ENCODE assay signal across 8 mouse cellular contexts in genomic region chr1:153401765-153402164, GRCm38 (mm10). TPM values are rescaled to one million over a fixed set of nuclear protein-coding genes. Genes with fewer than 3 reads are reported as not detected.
DNase-seq lines count a peak whose midpoint lies in the region; ATAC-seq and TF ChIP-seq lines count a peak whose summit lies in the region.

No protein-coding gene starts in this region.

- no peaks in the 10 kb centered on the region for H3K27me3 ChIP-seq in C2C12 (ENCODE audit: control insufficient read depth, insufficient read depth, insufficient read length)
- no peaks in the 10 kb centered on the region for H3K27me3 ChIP-seq in kidney, adult 2 months (replicated peaks; ENCODE audit: control insufficient read depth, insufficient read depth, low read length)
- no peaks in the 10 kb centered on the region for H3K27me3 ChIP-seq in limb, embryonic 14.5 days (ENCODE audit: control insufficient read depth, insufficient read depth, low read length)
- no peaks in the 10 kb centered on the region for H3K27me3 ChIP-seq in midbrain, embryonic 16.5 days (ENCODE audit: control insufficient read depth, insufficient read depth, low read depth, low read length)
- no peaks in the 10 kb centered on the region for H3K27me3 ChIP-seq in stomach, embryonic 16.5 days (ENCODE audit: control insufficient read depth, insufficient read depth, low read length)

- H3K36me3 ChIP-seq in C2C12 (ENCODE audit: control insufficient read depth, insufficient read depth), result no peaks in the 10 kb centered on the region
- H3K36me3 ChIP-seq in kidney, adult 2 months (ENCODE audit: control insufficient read depth, insufficient read depth, low read length), result no peaks in the 10 kb centered on the region
- H3K36me3 ChIP-seq in limb, embryonic 14.5 days (ENCODE audit: control insufficient read depth, insufficient read depth, low read length), result no peaks in the 10 kb centered on the region
- no peaks in the 10 kb centered on the region for H3K36me3 ChIP-seq in midbrain, embryonic 16.5 days (ENCODE audit: control insufficient read depth, insufficient read depth, low read length)
- no peaks in the 10 kb centered on the region for H3K36me3 ChIP-seq in stomach, embryonic 16.5 days (ENCODE audit: control insufficient read depth, insufficient read depth, low read length)

- no peak overlapping the region for H3K9ac ChIP-seq in limb, embryonic 14.5 days (ENCODE audit: low read depth, low read length, severe bottlenecking)
- no peak overlapping the region for H3K9ac ChIP-seq in midbrain, embryonic 16.5 days (ENCODE audit: low read depth, low read length)
- H3K9ac ChIP-seq in stomach, embryonic 16.5 days (ENCODE audit: low read length), result no peak overlapping the region

- WGBS in kidney, adult 2 months, result 2% methylated on average over 7 of the region's 7 CpGs
- WGBS in limb, embryonic 14.5 days, result 2% methylated on average over 7 of the region's 7 CpGs
- WGBS in midbrain, embryonic 16.5 days, result 1% methylated on average over 7 of the region's 7 CpGs
- 2% methylated on average over 7 of the region's 7 CpGs for WGBS in stomach, embryonic 16.5 days

- H3ac ChIP-seq in C2C12 (ENCODE audit: control insufficient read depth, insufficient read length, low read depth), result no peak overlapping the region

- TF ChIP-seq CTCF in C2C12 (IDR thresholded peaks at IDR 0.05; ENCODE audit: control insufficient read depth, insufficient read depth, insufficient read length), result peak; percentile 27
- TF ChIP-seq CTCF in kidney, adult 2 months (conservative IDR thresholded peaks at IDR 0.05; ENCODE audit: insufficient read depth, insufficient read length, low read depth, low read length), result peak; percentile 78

- H3K79me2 ChIP-seq in C2C12 (ENCODE audit: control insufficient read depth, insufficient read depth), result no peaks in the 10 kb centered on the region

- DNase-seq in adrenal gland, adult (ENCODE audit: inconsistent age in 2 of 2, low spot score in 1 of 2), result peak; percentile 66 to 84
- DNase-seq in embryo, embryonic 10.5 days (ENCODE audit: low spot score), result peak; percentile 87
- peak; percentile 48 to 67 for DNase-seq in gastrocnemius, postnatal 4 days (ENCODE audit: low spot score in 2 of 2)
- peak; percentile 46 for DNase-seq in kidney, adult 2 months
- DNase-seq in limb, embryonic 14.5 days (ENCODE audit: low spot score), result peak; percentile 84

- H3K79me3 ChIP-seq in C2C12 (ENCODE audit: low read depth), result no peaks in the 10 kb centered on the region

- ATAC-seq in limb, embryonic 14.5 days (ENCODE audit: low FRiP score, low read depth), result 0 out of 2 replicates have a peak, but pooled peaks have one; percentile 60
- peak; percentile 86 for ATAC-seq in midbrain, embryonic 16.5 days
- ATAC-seq in stomach, embryonic 16.5 days (ENCODE audit: insufficient read depth, low FRiP score), result peak; percentile 88

- no peaks in the 10 kb centered on the region for H3K4me1 ChIP-seq in kidney, adult 2 months (ENCODE audit: control insufficient read depth, insufficient read depth, low read length)
- no peaks in the 10 kb centered on the region for H3K4me1 ChIP-seq in limb, embryonic 14.5 days (ENCODE audit: control insufficient read depth, insufficient read depth, low read length)
- H3K4me1 ChIP-seq in midbrain, embryonic 16.5 days (ENCODE audit: control insufficient read depth, insufficient read depth, low read length), result no peaks in the 10 kb centered on the region
- H3K4me1 ChIP-seq in stomach, embryonic 16.5 days (ENCODE audit: control insufficient read depth, insufficient read depth, low read length), result no peaks in the 10 kb centered on the region

- no peaks in the 10 kb centered on the region for H3K9me3 ChIP-seq in limb, embryonic 14.5 days (ENCODE audit: control insufficient read depth, low read length)
- no peaks in the 10 kb centered on the region for H3K9me3 ChIP-seq in midbrain, embryonic 16.5 days (replicated peaks; ENCODE audit: control insufficient read depth, low read length, poor library complexity, severe bottlenecking)
- no peaks in the 10 kb centered on the region for H3K9me3 ChIP-seq in stomach, embryonic 16.5 days (replicated peaks; ENCODE audit: control insufficient read depth, low read length)

- H3K4me2 ChIP-seq in limb, embryonic 14.5 days (replicated peaks; ENCODE audit: low read depth, low read length, severe bottlenecking), result no peak overlapping the region
- no peak overlapping the region for H3K4me2 ChIP-seq in midbrain, embryonic 16.5 days (ENCODE audit: low read length)
- no peak overlapping the region for H3K4me2 ChIP-seq in stomach, embryonic 16.5 days (ENCODE audit: low read depth, low read length)

- H3K4me3 ChIP-seq in C2C12 (ENCODE audit: insufficient read depth, poor library complexity, severe bottlenecking), result no peak overlapping the region
- H3K4me3 ChIP-seq in kidney, adult 2 months (ENCODE audit: insufficient read depth, low read depth, low read length), result no peak overlapping the region
- no peak overlapping the region for H3K4me3 ChIP-seq in limb, embryonic 14.5 days (replicated peaks; ENCODE audit: low read length)
- H3K4me3 ChIP-seq in midbrain, embryonic 16.5 days (ENCODE audit: low read depth, low read length), result no peak overlapping the region
- no peak overlapping the region for H3K4me3 ChIP-seq in stomach, embryonic 16.5 days (replicated peaks; ENCODE audit: low read length)

- no peak for TF ChIP-seq POLR2A in kidney, adult 2 months (IDR thresholded peaks at IDR 0.05; ENCODE audit: low read depth, low read length)
- no peak for TF ChIP-seq POLR2A in limb, embryonic 14.5 days (IDR thresholded peaks at IDR 0.05; ENCODE audit: borderline replicate concordance, extremely low read depth, insufficient read depth, insufficient read length)

- no peak overlapping the region for H3K27ac ChIP-seq in kidney, adult 2 months (ENCODE audit: insufficient read depth, low read depth, low read length)
- H3K27ac ChIP-seq in limb, embryonic 14.5 days (replicated peaks; ENCODE audit: low read depth, low read length), result no peak overlapping the region
- no peak overlapping the region for H3K27ac ChIP-seq in midbrain, embryonic 16.5 days (ENCODE audit: low read length)
- H3K27ac ChIP-seq in stomach, embryonic 16.5 days (ENCODE audit: low read length), result no peak overlapping the region

TF ChIP-seq in C2C12, 6 proteins besides CTCF, POLR2A, EP300 and RAD21:
- no peak for TF ChIP-seq MYOG (IDR thresholded peaks at IDR 0.05; ENCODE audit: control insufficient read depth, extremely low read depth, insufficient read length)
- no peak for TF ChIP-seq MAX (IDR thresholded peaks at IDR 0.05)
- TF ChIP-seq MYOD1 (IDR thresholded peaks at IDR 0.05; ENCODE audit: control insufficient read depth, insufficient read length, low read depth), result no peak
- TF ChIP-seq CEBPB (IDR thresholded peaks at IDR 0.05; ENCODE audit: low read depth), result no peak
- TF ChIP-seq USF1 (IDR thresholded peaks at IDR 0.05; ENCODE audit: low read depth), result no peak
- no peak for TF ChIP-seq FOSL1 (IDR thresholded peaks at IDR 0.05; ENCODE audit: insufficient read depth, low read length, poor library complexity, severe bottlenecking)

RNA-seq across cellular contexts. Expression of gene Shcbp1l, which starts 23.2 kb away (rescaled TPM):
- polyA plus RNA-seq in C2C12 (2012; fragmentation: generic; extraction: Trizol), result 0.08 TPM
- under 1 TPM in 1 of 2 experiments, not detected in 1; 0.21 TPM for total RNA-seq in gastrocnemius, postnatal 4 days (2021)
- 0.04 and 0.06 TPM in 2 replicates for polyA plus RNA-seq in kidney, adult 2 months (2012; rRNA removed)
- 0.59 and 1.5 TPM in 2 replicates for polyA plus RNA-seq in limb, embryonic 14.5 days (2012; rRNA removed)
- 0.17 and 0.32 TPM in 2 replicates for polyA plus RNA-seq in limb, embryonic 14.5 days (2014; fragmentation: Nextera tagmentation; extraction: Ambion mirVana)
- polyA plus RNA-seq in midbrain, embryonic 16.5 days (2015; fragmentation: Nextera tagmentation; extraction: Ambion mirVana), result 0.46 and 0.72 TPM in 2 replicates
- 0.30 TPM in 1 of 2 replicates, not detected in the other for polyA plus RNA-seq in stomach, embryonic 16.5 days (2015; fragmentation: Nextera tagmentation; extraction: Ambion mirVana)
